Comparison of ENCODE assay signal across 12 mouse cellular contexts in the genomic region with DNA sequence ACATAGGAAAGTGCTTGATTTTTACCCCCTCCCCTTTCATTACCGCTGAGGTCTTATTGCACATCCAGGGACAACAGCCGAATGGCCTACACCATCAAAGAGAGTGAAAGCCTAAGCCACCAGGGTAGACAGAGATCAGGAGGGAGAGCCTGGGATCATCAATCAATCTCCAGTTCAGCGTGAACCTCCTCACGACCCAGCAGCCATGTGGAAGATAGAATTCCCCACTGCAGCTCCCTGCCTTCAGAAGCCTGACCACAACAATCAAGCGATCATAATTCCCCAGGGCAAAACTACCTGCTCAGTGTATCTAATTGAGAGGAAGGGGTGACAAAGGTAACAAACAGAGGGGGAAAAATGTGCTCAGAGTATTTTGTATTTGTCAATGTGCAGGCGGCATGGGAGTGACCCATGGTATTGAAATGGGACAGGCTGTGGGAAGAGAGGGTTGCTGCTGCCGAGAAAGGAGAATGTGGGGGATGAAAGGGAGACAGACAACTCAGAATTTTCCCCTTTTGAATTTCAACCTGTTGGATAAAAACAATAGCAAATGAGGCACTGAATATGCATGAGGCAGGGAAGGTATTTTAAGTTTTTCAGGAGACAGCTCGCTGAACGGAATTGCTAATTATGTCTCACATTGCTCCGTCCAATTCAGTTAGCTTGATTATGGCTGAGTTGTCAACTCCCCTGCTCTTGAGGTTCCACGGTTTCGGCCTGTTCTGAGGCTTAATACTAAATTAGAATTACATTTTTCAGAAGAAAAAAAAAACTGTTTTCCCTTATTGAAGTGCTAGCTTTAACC.
DNase-seq lines count a peak whose midpoint lies in the region; ATAC-seq and TF ChIP-seq lines count a peak whose summit lies in the region.
"Had no signal": no experiment of that assay in that cellular context is flagged by ENCODE, and none has a peak within 500 bp of the region (broad histone marks: within the 10 kb centered on the region; RNA-seq: fewer than 3 reads in every experiment).

No protein-coding gene starts in this region.

- H3K4me3 ChIP-seq in kidney, postnatal 0 days (replicated peaks; ENCODE audit: low read depth, low read length), result no peak overlapping the region
- H3K4me3 ChIP-seq in forebrain, embryonic 11.5 days (ENCODE audit: low read depth, low read length), result no peak overlapping the region
- no peak overlapping the region for H3K4me3 ChIP-seq in hindbrain, postnatal 0 days (ENCODE audit: low read length)
- H3K4me3 ChIP-seq in neural tube, embryonic 15.5 days (replicated peaks), result no peak overlapping the region
- H3K4me3 ChIP-seq: lung, embryonic 15.5 days; myocyte had no signal

- TF ChIP-seq CTCF in kidney, postnatal 0 days (IDR thresholded peaks at IDR 0.05; ENCODE audit: low read depth), result no peak
- no peak for TF ChIP-seq CTCF in hindbrain, postnatal 0 days (IDR thresholded peaks at IDR 0.05; ENCODE audit: low read depth)

- H3K4me2 ChIP-seq in kidney, postnatal 0 days (ENCODE audit: low read length), result no peak overlapping the region
- H3K4me2 ChIP-seq in forebrain, embryonic 11.5 days (ENCODE audit: low read depth, low read length, severe bottlenecking), result no peak overlapping the region; the same call in 1 of the 2 replicates
- H3K4me2 ChIP-seq in hindbrain, postnatal 0 days (ENCODE audit: low read depth, low read length), result peak overlapping the region; percentile 8; the same call in 1 of the 2 replicates
- H3K4me2 ChIP-seq in neural tube, embryonic 15.5 days, result peak overlapping the region; percentile 9; the same call in 1 of the 2 replicates
- H3K4me2 ChIP-seq: lung, embryonic 15.5 days had no signal

- 16% methylated on average over 12 of the region's 12 CpGs for WGBS in kidney, postnatal 0 days
- WGBS in forebrain, embryonic 11.5 days, result 11% methylated on average over 12 of the region's 12 CpGs
- WGBS in hindbrain, postnatal 0 days, result 15% methylated on average over 12 of the region's 12 CpGs
- 10% methylated on average over 12 of the region's 12 CpGs for WGBS in neural tube, embryonic 15.5 days

- no peaks in the 10 kb centered on the region for H3K9me3 ChIP-seq in kidney, postnatal 0 days (replicated peaks; ENCODE audit: low read length)
- H3K9me3 ChIP-seq in forebrain, embryonic 11.5 days (ENCODE audit: control insufficient read depth, low read length), result no peaks in the 10 kb centered on the region
- no peaks in the 10 kb centered on the region for H3K9me3 ChIP-seq in hindbrain, postnatal 0 days (ENCODE audit: low read length)
- no peaks in the 10 kb centered on the region for H3K9me3 ChIP-seq in neural tube, embryonic 15.5 days (replicated peaks)
- H3K9me3 ChIP-seq: lung, embryonic 15.5 days had no signal

- H3K27ac ChIP-seq in kidney, postnatal 0 days, result no peak overlapping the region
- H3K27ac ChIP-seq in forebrain, embryonic 11.5 days (ENCODE audit: low read depth, low read length), result peak overlapping the region; percentile 42; the same call in 1 of the 2 replicates
- no peak overlapping the region for H3K27ac ChIP-seq in hindbrain, postnatal 0 days
- H3K27ac ChIP-seq in neural tube, embryonic 15.5 days (replicated peaks), result no peak overlapping the region
- H3K27ac ChIP-seq: lung, embryonic 15.5 days had no signal

- peak; percentile 41 for DNase-seq in kidney, postnatal 0 days (ENCODE audit: low spot score)
- no peak for DNase-seq in kidney, adult 11 months
- peak; percentile 50 for DNase-seq in forebrain, embryonic 11.5 days (ENCODE audit: low spot score)
- no peak for DNase-seq in hindbrain, postnatal 0 days (ENCODE audit: low spot score)
- DNase-seq in urinary bladder, postnatal 10 days (ENCODE audit: low spot score), result no peak
- no peak for DNase-seq in natural killer cell, adult 2 months (ENCODE audit: low spot score in 2 of 2)
- no peak for DNase-seq in adrenal gland, adult 2 months
- DNase-seq: adrenal gland, postnatal 25 days; cerebellum, postnatal 36 days had no signal

- H3K36me3 ChIP-seq in kidney, postnatal 0 days (ENCODE audit: insufficient read depth, low read length), result no peaks in the 10 kb centered on the region
- no peaks in the 10 kb centered on the region for H3K36me3 ChIP-seq in forebrain, embryonic 11.5 days (ENCODE audit: control insufficient read depth, insufficient read depth, low read length)
- no peaks in the 10 kb centered on the region for H3K36me3 ChIP-seq in hindbrain, postnatal 0 days (ENCODE audit: insufficient read depth, low read length)
- H3K36me3 ChIP-seq in neural tube, embryonic 15.5 days, result no peaks in the 10 kb centered on the region
- H3K36me3 ChIP-seq: lung, embryonic 15.5 days had no signal

- no peaks in the 10 kb centered on the region for H3K27me3 ChIP-seq in kidney, postnatal 0 days (ENCODE audit: insufficient read depth, low read length)
- no peaks in the 10 kb centered on the region for H3K27me3 ChIP-seq in forebrain, embryonic 11.5 days (ENCODE audit: control insufficient read depth, insufficient read depth, low read length)
- H3K27me3 ChIP-seq in hindbrain, postnatal 0 days (ENCODE audit: insufficient read depth, low read length), result no peaks in the 10 kb centered on the region
- H3K27me3 ChIP-seq in neural tube, embryonic 15.5 days (replicated peaks), result no peaks in the 10 kb centered on the region
- H3K27me3 ChIP-seq: lung, embryonic 15.5 days had no signal

- H3K4me1 ChIP-seq in kidney, postnatal 0 days (replicated peaks; ENCODE audit: insufficient read depth, low read length), result no peaks in the 10 kb centered on the region
- H3K4me1 ChIP-seq in forebrain, embryonic 11.5 days (replicated peaks; ENCODE audit: control insufficient read depth, insufficient read depth, low read length), result no peaks in the 10 kb centered on the region
- H3K4me1 ChIP-seq in hindbrain, postnatal 0 days (ENCODE audit: insufficient read depth, low read length), result no peaks in the 10 kb centered on the region
- 0 out of 2 replicates have a peak, but pooled peaks cover 7% of the 10 kb centered on the region for H3K4me1 ChIP-seq in neural tube, embryonic 15.5 days
- H3K4me1 ChIP-seq: lung, embryonic 15.5 days had no signal

- H3K9ac ChIP-seq in kidney, postnatal 0 days (ENCODE audit: low read depth, low read length), result no peak overlapping the region
- no peak overlapping the region; the same call in 1 of the 2 replicates for H3K9ac ChIP-seq in forebrain, embryonic 11.5 days (ENCODE audit: low read length)
- no peak overlapping the region for H3K9ac ChIP-seq in hindbrain, postnatal 0 days (replicated peaks; ENCODE audit: low read length)
- H3K9ac ChIP-seq in neural tube, embryonic 15.5 days (replicated peaks), result no peak overlapping the region
- H3K9ac ChIP-seq: lung, embryonic 15.5 days had no signal

- ATAC-seq in kidney, postnatal 0 days (replicated peaks; ENCODE audit: low FRiP score, low read depth), result no peak
- ATAC-seq in forebrain, embryonic 11.5 days (replicated peaks; ENCODE audit: low FRiP score), result peak; percentile 85
- ATAC-seq in hindbrain, postnatal 0 days, result no peak
- no peak for ATAC-seq in neural tube, embryonic 15.5 days (ENCODE audit: low FRiP score)

Comparison
In these comparisons a context has a peak if more than half of its experiments do, and no peak if none do; other contexts are left out.
1. DNase-seq: peak in kidney, postnatal 0 days (single experiment) and forebrain, embryonic 11.5 days (single experiment); none in kidney, adult 11 months (single experiment), hindbrain, postnatal 0 days (single experiment), urinary bladder, postnatal 10 days (single experiment), natural killer cell, adult 2 months (0 of 2) and adrenal gland, adult 2 months (single experiment).
2. H3K4me2 ChIP-seq: peak in hindbrain, postnatal 0 days (single experiment) and neural tube, embryonic 15.5 days (single experiment); none in kidney, postnatal 0 days (single experiment) and forebrain, embryonic 11.5 days (single experiment).